Mouse (Mus musculus) stomach, embryonic 15.5 days (tissue): ENCODE results near the gene Cage1. TPM values are rescaled to one million over a fixed set of nuclear protein-coding genes. Genes with fewer than 3 reads are reported as not detected.

Source experiments
- ATAC-seq: fragments of 200-750 bp; cut with Nextera tagmentation; 2 replicates; pipeline ENCODE4 v1.8.0; 2017; ENCODE audit warnings: low read depth, moderate number of reproducible peaks, moderate TSS enrichment; ENCODE audit not compliant: insufficient read depth, low FRiP score
- H3K27ac ChIP-seq: fragments of 300-500 bp; sonication (generic); 2 replicates; pipeline ENCODE4 v1.5.1; 2015; ENCODE audit warnings: mild to moderate bottlenecking, inconsistent platforms
- H3K27me3 ChIP-seq: fragments of 300-500 bp; sonication (generic); replicated peaks from 2 replicates; pipeline ENCODE4 v1.6.1; 2015; ENCODE audit warnings: inconsistent platforms
- H3K36me3 ChIP-seq: fragments of 300-500 bp; sonication (generic); 2 replicates; pipeline ENCODE4 v1.6.1; 2015; ENCODE audit warnings: inconsistent platforms
- H3K4me1 ChIP-seq: fragments of 300-500 bp; sonication (generic); 2 replicates; pipeline ENCODE4 v1.6.1; 2015; ENCODE audit warnings: inconsistent platforms
- H3K4me2 ChIP-seq: fragments of 300-500 bp; sonication (generic); 2 replicates; pipeline ENCODE4 v1.6.1; 2015; ENCODE audit warnings: mild to moderate bottlenecking, inconsistent platforms
- H3K4me3 ChIP-seq: fragments of 300-500 bp; sonication (generic); replicated peaks from 2 replicates; pipeline ENCODE4 v1.5.1; 2015; ENCODE audit warnings: inconsistent platforms
- H3K9ac ChIP-seq: fragments of 300-500 bp; sonication (generic); 2 replicates; pipeline ENCODE4 v1.6.1; 2015; ENCODE audit warnings: inconsistent platforms
- H3K9me3 ChIP-seq: fragments of 300-500 bp; sonication (generic); 2 replicates; pipeline ENCODE4 v1.6.1; 2016; ENCODE audit warnings: inconsistent platforms
- WGBS: fragments of 180-500 bp; shearing (Covaris S2); methylation state at CpG from one replicate; pipeline ENCODE4 v1.1.7; 2015; 5-methylcytosine and 5-hydroxymethylcytosine counted together
- polyA plus RNA-seq: library from polyadenylated mRNA; unstranded; fragments of >200 nt; fragmentation: Nextera tagmentation; extraction: Ambion mirVana; gene quantifications from 2 replicates; pipeline ENCODE4 v1.2.1, GENCODE M21; 2015

Cage1 gene
- 0.98 and 1.2 TPM in 2 replicates for polyA plus RNA-seq

GRCm38 (mm10) chr13:38037044-38037687 is at the start of gene Cage1:
TSS of gene Cage1 (minus strand) at chr13:38037069.
- under 1% methylated on average over 47 of the region's 47 CpGs for WGBS

GRCm38 (mm10) chr13:38081161-38081560 is 44.3 kb upstream of the Cage1 start:
- Histone ChIP-seq H3K27ac (peak overlapping the region; percentile 38; the same call in 1 of the 2 replicates), H3K36me3 (no peaks in the 10 kb centered on the region), H3K9me3 (no peaks in the 10 kb centered on the region), H3K4me1 (0 out of 2 replicates have a peak, but pooled peaks cover 4% of the 10 kb centered on the region), H3K4me3 (no peak overlapping the region), H3K4me2 (no peak overlapping the region), H3K9ac (no peak overlapping the region), H3K27me3 (no peaks in the 10 kb centered on the region)
- no peak for ATAC-seq
- 82% methylated on average over 7 of the region's 7 CpGs for WGBS

More at GRCm38 (mm10) chr13:38037044-38037687, at the start of gene Cage1:
- peak within 1 kb of the TSS; percentile 56 for H3K9ac ChIP-seq
- peaks cover 13% of the 10 kb centered on the region; the same call in 1 of the 2 replicates for H3K4me1 ChIP-seq
- peak within 1 kb of the TSS; percentile 81 for H3K4me3 ChIP-seq
- peak within 1 kb of the TSS; percentile 84 for H3K27ac ChIP-seq
- no peaks in the 10 kb centered on the region for H3K9me3 ChIP-seq
- no peaks in the 10 kb centered on the region for H3K27me3 ChIP-seq
- peak; percentile 96 for ATAC-seq
- 0 out of 2 replicates have a peak, but pooled peaks cover 16% of the 10 kb centered on the region for H3K36me3 ChIP-seq
- peak within 1 kb of the TSS; percentile 87 for H3K4me2 ChIP-seq

- Histone ChIP-seq H3K36me3 (no peaks in the 10 kb centered on the region), H3K4me1 (0 out of 2 replicates have a peak, but pooled peaks cover 4% of the 10 kb centered on the region), H3K9me3 (no peaks in the 10 kb centered on the region), H3K27me3 (no peaks in the 10 kb centered on the region), H3K27ac (peak overlapping the region; percentile 38; the same call in 1 of the 2 replicates), H3K4me2 (no peak overlapping the region), H3K4me3 (no peak overlapping the region), H3K9ac (no peak overlapping the region)
- WGBS = 80% methylated on average over 14 of the region's 14 CpGs
- no peak; the same call in 1 of the 2 replicates for ATAC-seq
Observed at GRCm38 (mm10) chr13:38080725-38081124, 43.9 kb upstream of the Cage1 start.

GRCm38 (mm10) chr13:38080014-38080413 is 43.1 kb upstream of the Cage1 start:
- H3K36me3 ChIP-seq = no peaks in the 10 kb centered on the region
- 0 out of 2 replicates have a peak, but pooled peaks cover 4% of the 10 kb centered on the region for H3K4me1 ChIP-seq
- ATAC-seq = no peak
- no peaks in the 10 kb centered on the region for H3K27me3 ChIP-seq
- no peak overlapping the region for H3K4me3 ChIP-seq
- no peak overlapping the region for H3K4me2 ChIP-seq
- WGBS = 47% methylated on average over 9 of the region's 9 CpGs
- no peaks in the 10 kb centered on the region for H3K9me3 ChIP-seq
- H3K27ac ChIP-seq = peak overlapping the region; percentile 24
- no peak overlapping the region for H3K9ac ChIP-seq

- no peaks in the 10 kb centered on the region for H3K36me3 ChIP-seq
- H3K4me3 ChIP-seq = no peak overlapping the region
- no peak overlapping the region for H3K27ac ChIP-seq
- no peak overlapping the region for H3K4me2 ChIP-seq
- H3K4me1 ChIP-seq = 0 out of 2 replicates have a peak, but pooled peaks cover 4% of the 10 kb centered on the region
- no peaks in the 10 kb centered on the region for H3K27me3 ChIP-seq
- ATAC-seq = no peak
- H3K9ac ChIP-seq = no peak overlapping the region
- WGBS = 67% methylated on average over 5 of the region's 5 CpGs
- H3K9me3 ChIP-seq = no peaks in the 10 kb centered on the region
Observed at GRCm38 (mm10) chr13:38079366-38079765, 42.5 kb upstream of the Cage1 start.

- Histone ChIP-seq H3K4me3 (no peak overlapping the region), H3K9me3 (no peaks in the 10 kb centered on the region)
- WGBS = 63% methylated on average over 6 of the region's 6 CpGs
Observed at GRCm38 (mm10) chr13:38078836-38079235, 42.0 kb upstream of the Cage1 start.

GRCm38 (mm10) chr13:38077113-38077512 is 40.2 kb upstream of the Cage1 start:
- Histone ChIP-seq H3K9ac (no peak overlapping the region), H3K4me3 (no peak overlapping the region), H3K36me3 (no peaks in the 10 kb centered on the region), H3K27me3 (no peaks in the 10 kb centered on the region), H3K4me2 (no peak overlapping the region), H3K4me1 (0 out of 2 replicates have a peak, but pooled peaks cover 4% of the 10 kb centered on the region), H3K27ac (no peak overlapping the region), H3K9me3 (no peaks in the 10 kb centered on the region)
- no peak for ATAC-seq
- WGBS = 26% methylated on average over 11 of the region's 11 CpGs

More at GRCm38 (mm10) chr13:38078836-38079235, 42.0 kb upstream of the Cage1 start:
- H3K27me3 ChIP-seq = no peaks in the 10 kb centered on the region
- no peak overlapping the region for H3K9ac ChIP-seq
- no peaks in the 10 kb centered on the region for H3K36me3 ChIP-seq
- ATAC-seq = no peak
- H3K27ac ChIP-seq = no peak overlapping the region
- no peak overlapping the region for H3K4me2 ChIP-seq
- H3K4me1 ChIP-seq = 0 out of 2 replicates have a peak, but pooled peaks cover 4% of the 10 kb centered on the region

- Histone ChIP-seq H3K27ac (no peak overlapping the region), H3K4me2 (no peak overlapping the region), H3K36me3 (no peaks in the 10 kb centered on the region), H3K27me3 (no peaks in the 10 kb centered on the region), H3K9me3 (no peaks in the 10 kb centered on the region), H3K4me3 (no peak overlapping the region), H3K4me1 (0 out of 2 replicates have a peak, but pooled peaks cover 4% of the 10 kb centered on the region), H3K9ac (no peak overlapping the region)
- 27% methylated on average over 5 of the region's 5 CpGs for WGBS
- no peak for ATAC-seq
Observed at GRCm38 (mm10) chr13:38074404-38074803, 37.5 kb upstream of the Cage1 start.

GRCm38 (mm10) chr13:38073374-38074307 is 36.8 kb upstream of the Cage1 start:
- no peaks in the 10 kb centered on the region for H3K36me3 ChIP-seq
- no peak overlapping the region for H3K27ac ChIP-seq
- no peaks in the 10 kb centered on the region for H3K27me3 ChIP-seq
- H3K4me3 ChIP-seq = no peak overlapping the region
- no peak overlapping the region for H3K4me2 ChIP-seq
- H3K9me3 ChIP-seq = no peaks in the 10 kb centered on the region
- 0 out of 2 replicates have a peak, but pooled peaks have one; percentile 14 for ATAC-seq
- H3K4me1 ChIP-seq = 0 out of 2 replicates have a peak, but pooled peaks cover 4% of the 10 kb centered on the region
- no peak overlapping the region for H3K9ac ChIP-seq
- WGBS = 69% methylated on average over 18 of the region's 18 CpGs

- H3K27me3 ChIP-seq = no peaks in the 10 kb centered on the region
- H3K27ac ChIP-seq = no peak overlapping the region
- WGBS = 56% methylated on average over 4 of the region's 4 CpGs
- no peak overlapping the region for H3K4me2 ChIP-seq
- H3K36me3 ChIP-seq = no peaks in the 10 kb centered on the region
- no peaks in the 10 kb centered on the region for H3K4me1 ChIP-seq
- no peak for ATAC-seq
- no peaks in the 10 kb centered on the region for H3K9me3 ChIP-seq
- H3K4me3 ChIP-seq = no peak overlapping the region
- H3K9ac ChIP-seq = no peak overlapping the region
Observed at GRCm38 (mm10) chr13:38070945-38071344, 34.1 kb upstream of the Cage1 start.

GRCm38 (mm10) chr13:38064854-38065663 is 28.2 kb upstream of the Cage1 start:
- Histone ChIP-seq H3K27ac (no peak overlapping the region), H3K4me2 (no peak overlapping the region), H3K9ac (no peak overlapping the region), H3K9me3 (no peaks in the 10 kb centered on the region), H3K36me3 (peaks cover 5% of the 10 kb centered on the region; the same call in 1 of the 2 replicates), H3K4me3 (no peak overlapping the region), H3K4me1 (no peaks in the 10 kb centered on the region), H3K27me3 (no peaks in the 10 kb centered on the region)
- no peak for ATAC-seq
- WGBS = 67% methylated on average over 11 of the region's 11 CpGs
